Mouse (Mus musculus) naive thymus-derived CD4-positive, alpha-beta T cell, adult 2 months (primary cell): ENCODE results near the gene Utf1.

Experiments
- DNase-seq: peaks from one replicate; pipeline ENCODE4 v3.0.0-alpha.2; 2011; ENCODE audit warnings: low read depth

Gene Utf1

DNA sequence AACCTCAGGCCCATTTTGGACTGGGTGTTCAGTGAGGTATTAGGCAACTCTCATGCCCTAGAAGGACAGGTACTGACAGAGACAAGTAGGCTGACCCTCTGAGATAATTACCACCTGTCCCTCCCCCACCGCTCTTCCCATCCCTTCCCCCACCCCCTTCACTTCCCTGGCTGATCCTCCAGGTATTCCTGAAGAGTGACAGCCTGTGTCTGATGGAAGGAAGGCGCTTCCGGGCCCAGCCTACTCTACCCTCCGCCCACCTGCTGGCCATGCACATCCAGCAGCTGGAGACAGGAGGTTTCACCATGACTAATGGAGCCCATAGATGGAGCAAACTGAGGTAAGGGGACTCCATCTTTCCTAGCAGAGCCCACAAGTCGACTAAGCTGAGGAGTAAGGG lies 5.8 kb upstream of the Utf1 start:
- DNase-seq: no peak

DNA sequence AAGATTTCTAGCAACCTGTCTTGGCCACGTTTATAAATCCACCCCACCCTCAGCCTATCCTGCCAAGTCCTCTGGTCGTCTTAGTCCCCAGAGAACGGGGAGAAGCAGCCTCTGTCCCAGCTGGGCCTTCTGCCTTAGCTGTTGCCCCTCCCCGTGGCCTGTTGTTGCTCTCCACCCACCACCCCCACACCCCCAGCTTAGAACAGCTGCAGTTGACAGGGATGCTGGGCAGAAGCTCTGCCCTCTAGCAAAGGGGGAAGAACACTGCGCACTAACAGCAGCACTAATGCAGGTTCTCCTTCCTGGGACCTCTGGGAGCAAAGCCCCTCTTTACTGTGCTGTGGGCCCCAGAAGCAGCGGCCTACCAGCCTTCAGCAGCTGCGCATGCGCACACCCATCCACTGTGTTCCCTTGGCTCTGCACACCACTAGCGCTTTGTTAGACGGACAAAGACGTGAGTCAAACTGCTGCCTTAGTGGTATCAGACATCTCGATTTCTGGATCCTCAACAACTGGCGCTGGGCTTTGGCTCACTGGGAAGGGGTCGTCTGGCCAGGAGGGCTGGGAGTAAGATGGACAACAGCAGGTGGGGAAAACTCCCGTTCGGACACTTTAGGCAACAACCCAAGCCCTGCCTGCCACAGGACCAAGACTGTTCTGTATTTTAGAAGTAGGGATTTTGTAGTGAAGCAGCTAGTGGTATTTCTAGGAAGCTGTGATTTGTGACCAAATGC lies 2.9 kb upstream of the Utf1 start:
- no peak for DNase-seq

DNA sequence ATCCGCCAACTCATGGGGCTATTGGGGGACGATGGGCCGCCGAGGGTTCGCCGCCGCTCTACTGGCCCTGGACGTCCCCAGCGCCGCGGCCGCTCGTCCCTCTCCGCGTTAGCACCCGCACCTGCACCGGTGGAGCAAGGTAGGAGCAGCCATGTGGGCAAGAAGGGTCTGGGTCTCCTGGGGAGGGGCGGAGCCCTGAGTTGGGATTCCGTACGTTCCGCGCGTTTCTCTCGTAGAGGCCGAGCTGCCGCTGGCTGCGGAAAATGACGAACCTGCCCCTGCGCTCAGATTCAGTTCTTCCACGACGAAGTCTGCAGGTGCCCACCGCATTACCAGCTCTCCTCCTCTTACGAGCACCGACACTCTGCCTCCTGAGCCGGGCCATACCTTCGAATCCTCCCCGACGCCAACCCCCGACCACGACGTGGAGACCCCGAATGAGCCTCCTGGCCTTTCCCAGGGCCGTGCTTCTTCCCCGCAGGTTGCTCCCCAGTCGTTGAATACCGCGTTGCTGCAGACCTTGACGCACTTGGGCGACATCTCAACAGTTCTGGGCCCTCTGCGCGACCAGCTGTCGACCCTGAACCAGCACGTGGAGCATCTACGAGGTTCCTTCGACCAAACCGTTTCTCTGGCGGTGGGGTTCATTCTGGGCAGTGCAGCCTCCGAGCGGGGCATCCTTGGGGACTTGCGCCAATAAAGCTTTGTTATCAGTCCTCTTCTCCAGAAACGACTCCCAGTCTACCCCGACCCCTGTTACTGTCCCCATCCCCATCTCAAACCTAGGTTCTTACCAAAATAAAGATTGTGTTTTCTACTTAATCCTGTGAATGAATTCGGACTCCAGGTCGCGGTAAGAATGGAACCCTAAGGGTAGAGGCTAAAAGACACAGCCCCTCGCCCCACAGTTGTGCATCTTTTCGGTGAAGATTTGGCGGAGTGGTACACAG lies 977 bp downstream of the Utf1 start:
- peak; percentile 44 for DNase-seq

DNA sequence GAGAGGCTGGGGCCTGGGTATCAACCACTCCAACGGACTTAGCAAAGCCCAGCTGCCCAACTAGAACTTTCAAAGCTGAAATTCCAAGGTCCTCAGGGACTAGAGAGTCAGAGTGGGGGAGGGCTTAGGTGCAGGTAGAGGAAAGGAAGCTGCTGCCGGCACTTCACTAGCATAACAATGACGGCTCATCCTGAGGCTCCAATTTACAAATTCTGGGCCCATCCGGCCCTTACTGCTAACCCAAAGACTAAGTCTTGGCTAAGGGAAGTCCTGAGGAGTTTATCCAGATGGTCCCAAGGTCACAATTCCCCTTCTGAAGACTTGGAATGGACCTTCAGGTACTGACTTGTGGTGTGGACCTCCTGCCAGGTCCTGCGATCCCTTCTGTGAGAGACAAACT lies 1.9 kb downstream of the Utf1 start:
- no peak for DNase-seq

DNA sequence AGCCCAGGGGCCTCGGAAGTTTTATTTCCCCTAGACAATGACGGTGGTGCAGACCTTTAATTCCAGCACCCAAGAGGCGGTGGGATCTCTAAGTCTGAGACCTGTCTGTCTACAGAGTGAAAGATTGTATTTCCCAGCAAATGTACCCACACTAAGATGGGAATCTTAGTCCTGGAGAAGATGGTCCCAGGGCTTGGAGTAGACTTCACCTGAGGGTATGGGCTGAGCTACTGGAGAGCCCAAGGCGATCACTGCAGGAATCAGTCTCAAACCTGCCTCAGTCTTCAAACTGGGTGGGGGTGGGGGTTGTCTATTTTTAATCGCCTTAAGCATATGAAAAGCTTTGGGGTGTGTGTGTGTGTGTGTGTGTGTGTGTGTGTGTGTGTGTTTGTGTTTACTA lies 2.4 kb downstream of the Utf1 start:
- DNase-seq: no peak

DNA sequence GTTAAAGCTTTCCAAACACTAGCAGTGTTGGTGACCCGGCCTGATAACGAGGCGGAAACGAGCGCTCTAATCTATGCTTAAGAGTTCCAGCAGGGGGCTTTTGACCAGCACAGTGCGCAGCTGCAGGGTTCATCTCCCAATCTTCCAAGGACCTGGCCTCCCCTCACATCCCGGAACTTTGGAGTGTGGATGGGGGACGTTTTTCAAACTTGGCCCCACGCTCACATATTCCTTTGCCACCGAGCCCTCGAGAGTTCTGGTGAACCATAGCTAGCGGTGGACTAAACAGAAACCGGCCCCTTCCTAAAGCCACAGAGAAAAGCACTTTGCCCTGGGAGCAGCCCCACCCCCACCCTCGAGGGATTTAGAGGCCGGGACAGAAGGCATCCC lies 6.3 kb downstream of the Utf1 start:
- DNase-seq: peak; percentile 71

DNA sequence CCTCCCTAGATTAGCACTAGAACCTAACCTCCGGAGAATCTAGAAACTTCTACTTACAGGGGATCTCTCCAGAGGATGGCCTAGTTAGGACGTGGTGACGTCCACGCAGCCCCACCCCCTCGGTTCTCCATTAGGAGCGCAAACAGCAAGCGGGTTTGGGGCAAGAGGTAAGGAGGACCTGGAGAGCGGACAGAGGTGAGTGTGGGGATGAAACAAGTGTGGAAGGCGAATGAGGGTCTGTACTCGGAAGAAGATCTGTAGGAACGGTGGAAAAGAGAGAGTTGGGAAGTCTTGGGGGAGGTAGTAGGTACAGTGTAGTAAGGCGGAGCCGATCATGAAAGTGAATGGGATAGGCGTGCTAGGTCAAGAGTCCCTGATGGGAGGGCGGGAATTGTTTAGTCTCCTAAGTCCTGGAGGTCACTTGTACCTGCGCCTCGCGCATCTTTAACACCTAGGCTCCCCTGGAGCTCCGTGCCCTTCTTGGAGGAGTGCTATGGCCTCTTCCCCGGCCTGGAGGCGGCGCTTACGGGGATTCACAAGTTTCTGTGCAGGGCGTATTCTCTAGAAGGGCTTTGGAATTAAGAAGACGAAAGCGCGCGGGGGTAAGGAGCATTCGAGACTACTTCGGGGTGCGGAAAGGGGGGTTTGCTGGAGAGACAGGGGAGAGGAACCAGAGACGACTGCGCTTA lies 6.8 kb downstream of the Utf1 start:
- DNase-seq: peak; percentile 78

DNA sequence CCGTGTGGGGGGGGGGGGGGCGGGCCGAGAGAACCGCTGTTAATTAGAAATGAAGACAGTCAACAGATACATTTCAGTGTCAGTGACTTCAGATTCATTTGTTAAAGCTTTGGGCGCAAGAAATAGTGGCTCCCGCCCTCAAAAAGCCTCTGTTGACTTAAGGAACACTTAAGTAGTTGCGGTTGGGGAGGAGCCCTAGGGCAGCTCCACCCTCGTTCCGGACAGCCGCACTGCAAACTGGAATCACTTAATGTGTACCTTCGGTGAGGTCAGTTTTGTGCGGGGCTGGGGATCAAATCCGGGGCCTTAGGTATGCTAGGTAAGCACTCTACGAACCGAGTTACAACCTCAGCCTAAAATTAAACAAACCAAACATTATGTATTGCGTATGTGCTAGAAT lies 7.5 kb downstream of the Utf1 start:
- peak; percentile 60 for DNase-seq

DNA sequence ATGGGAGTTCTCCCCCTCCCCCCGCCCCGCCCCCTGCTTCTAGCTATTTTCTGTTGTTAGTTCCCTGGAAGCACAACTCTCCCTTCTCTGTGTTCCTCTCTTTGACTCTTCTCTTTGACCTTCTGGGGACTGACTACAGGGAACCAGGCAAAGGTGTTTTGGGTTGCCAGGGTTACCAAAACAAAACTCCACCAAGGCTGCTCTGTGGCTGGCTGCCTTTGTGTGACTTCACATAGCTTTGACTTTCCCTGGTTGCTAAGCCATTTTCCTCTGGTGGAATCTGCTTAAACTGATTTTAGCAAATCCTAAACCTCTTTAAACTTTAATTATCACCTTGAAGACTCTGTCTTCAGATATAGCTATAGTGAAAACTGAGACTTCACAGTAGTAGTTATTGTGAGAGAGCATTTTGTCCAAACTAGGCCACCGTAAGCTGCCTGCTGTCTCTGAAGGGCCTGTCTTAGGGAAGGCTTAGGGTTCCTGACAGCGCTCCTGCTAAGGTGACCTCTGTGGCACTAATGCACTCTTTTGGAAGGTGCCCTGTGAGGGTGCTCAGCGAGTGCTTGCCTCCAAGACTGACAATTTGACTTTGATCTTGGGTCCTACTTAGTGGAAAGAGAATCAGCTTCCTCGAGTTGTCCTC lies 8.5 kb downstream of the Utf1 start:
- no peak for DNase-seq

DNA sequence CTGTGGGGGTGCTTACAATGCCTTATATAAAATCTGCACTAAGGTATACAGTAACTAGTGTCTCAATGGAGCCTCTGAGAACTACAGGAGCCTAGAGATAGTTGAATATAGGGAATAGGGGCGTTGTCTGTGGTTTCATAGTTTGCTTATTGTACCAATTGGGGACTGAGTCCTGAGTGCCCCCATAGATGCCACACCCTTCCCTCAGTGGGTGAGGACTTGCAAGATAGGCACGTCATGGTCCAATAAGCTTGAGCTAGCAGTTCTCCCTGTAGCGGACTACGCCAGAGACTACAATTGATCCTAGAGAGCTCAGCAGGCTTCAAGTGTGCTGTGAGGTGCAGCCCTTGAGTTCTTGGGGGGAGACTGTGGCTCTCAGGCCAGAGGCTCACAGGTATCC lies 11.9 kb downstream of the Utf1 start:
- DNase-seq: no peak

DNA sequence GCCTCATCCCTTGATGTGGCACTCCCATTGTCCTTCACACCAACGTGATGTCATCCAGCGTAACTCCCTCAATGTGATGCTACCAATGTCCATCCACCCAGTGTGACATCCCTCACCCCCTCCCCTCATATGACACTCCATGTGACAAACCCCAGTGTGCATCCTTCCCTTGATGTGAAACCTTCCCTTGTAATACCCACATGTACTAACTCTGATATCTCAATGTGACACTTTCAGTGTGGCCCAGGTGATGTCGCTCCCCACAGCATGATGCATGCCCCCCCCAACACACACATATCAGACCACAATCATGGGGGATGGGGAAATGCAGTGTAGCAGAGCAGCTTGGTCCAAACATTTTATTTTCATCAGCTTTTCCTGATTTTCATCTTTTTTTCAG lies 13.1 kb downstream of the Utf1 start:
- no peak for DNase-seq

DNA sequence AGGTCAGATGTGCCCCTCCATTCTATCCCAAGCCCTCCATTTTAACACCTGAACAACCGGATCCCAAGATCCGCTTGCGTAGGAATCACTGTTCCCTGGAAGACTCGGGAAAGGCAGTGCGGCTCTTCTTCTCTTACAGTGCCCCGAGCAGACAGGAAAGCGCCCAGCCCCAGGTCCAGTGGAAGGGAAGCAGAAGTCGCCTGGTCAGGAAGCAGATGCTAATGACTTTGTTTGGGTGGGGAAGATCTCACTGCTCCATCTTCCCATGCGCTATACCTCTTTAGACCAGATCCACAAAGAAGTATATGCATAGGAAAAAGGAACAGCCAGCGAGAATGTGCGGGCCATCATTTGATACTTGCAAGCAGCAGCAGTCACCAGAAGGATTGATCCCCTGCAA lies 13.8 kb downstream of the Utf1 start:
- no peak for DNase-seq

DNA sequence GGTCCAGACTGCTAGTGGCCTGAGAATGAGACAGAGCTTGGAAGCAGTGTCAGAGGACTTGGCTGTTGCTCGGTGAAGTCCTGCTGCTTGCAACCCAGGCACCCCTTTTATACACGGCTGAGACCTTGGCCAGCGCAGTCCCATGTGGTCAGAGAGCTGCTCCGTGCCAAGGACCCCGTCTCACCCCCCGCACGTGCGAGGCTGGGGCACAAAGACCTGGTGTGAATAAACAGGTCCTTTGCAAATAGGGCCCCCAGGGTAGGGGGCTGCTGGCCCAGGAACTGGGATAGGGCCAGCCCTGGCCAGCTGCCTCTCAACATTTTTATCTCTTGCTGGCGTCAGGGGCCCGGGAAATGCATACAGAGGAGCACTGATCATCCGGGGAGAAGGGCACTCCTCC lies 14.4 kb downstream of the Utf1 start:
- no peak for DNase-seq

DNA sequence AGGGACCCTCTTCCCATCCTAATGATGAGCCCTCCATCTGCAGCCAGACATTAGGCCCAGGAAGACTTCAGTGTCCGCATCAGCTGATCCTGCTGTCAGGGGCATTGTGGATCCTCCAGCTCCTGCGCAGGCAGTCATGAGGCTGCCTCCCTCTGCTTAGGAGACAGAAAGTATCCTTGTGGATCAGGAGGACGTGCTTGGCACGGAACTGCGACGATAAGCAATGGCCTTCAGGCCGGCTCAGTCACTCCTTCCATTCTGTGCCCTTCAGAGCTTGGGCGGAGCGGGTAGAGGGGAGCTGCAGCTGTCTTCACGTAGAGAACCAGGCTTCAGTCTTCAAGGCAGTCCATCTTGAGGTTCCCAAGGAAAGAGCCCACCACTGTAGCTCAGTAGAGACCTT lies 17.6 kb downstream of the Utf1 start:
- no peak for DNase-seq

DNA sequence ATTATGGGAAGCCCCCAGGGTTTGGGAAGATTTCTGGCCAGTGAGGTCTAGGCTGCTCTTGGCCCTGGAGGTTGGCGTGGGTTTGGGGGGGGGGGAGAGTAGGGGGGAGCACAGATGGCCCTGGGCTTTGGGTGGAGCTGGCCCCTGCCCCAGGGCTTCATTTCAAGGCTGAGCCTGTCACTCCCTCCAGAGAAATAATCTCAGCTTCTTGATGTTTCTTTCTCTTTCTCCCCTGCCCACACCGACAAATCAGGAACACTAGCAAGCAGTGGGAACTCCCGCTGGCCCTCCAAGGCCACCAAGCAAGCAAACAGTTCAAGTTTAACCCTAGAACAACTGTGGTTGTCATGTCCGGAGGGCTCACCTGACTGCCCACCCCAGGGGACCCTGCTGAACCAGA lies 20.2 kb downstream of the Utf1 start:
- DNase-seq: no peak

DNA sequence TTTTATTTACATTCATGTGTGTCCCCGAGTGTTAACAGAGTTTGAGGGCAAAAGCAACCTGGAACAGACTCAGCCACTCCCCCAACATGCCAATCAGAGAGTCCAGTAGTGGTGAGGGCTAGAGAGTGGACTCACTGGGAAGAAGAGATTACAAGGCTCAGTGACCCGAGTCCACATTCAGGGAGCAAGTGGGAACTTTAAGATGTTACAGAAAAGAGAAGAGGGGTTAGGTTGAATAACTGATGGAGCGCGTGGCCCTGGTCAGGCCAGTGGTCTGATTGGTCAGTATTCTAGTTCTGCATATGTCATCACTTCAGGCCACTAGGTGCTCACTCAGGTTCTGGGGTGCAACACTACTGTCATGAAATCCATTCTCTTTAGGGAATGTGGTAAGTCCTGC lies 23.6 kb downstream of the Utf1 start:
- no peak for DNase-seq

DNA sequence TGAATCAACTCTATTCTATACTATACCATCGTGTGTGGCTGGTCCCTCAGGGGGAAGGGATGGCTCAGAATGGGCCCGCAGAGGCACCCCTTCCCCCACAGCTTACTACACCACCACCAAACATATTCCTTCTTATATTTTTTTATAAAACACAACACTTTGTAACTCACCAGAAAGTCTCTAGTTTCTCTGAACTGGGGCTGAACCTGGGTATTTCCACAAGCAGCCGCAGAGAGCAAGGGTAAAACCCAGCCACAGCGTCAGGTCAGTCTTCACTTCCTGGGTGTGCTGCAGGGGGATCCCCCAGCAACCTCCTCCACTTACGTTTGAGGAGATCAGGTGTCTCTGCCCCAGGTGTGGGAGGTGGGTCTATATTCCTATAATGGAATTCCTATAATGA lies 24.8 kb downstream of the Utf1 start:
- peak; percentile 77 for DNase-seq

DNA sequence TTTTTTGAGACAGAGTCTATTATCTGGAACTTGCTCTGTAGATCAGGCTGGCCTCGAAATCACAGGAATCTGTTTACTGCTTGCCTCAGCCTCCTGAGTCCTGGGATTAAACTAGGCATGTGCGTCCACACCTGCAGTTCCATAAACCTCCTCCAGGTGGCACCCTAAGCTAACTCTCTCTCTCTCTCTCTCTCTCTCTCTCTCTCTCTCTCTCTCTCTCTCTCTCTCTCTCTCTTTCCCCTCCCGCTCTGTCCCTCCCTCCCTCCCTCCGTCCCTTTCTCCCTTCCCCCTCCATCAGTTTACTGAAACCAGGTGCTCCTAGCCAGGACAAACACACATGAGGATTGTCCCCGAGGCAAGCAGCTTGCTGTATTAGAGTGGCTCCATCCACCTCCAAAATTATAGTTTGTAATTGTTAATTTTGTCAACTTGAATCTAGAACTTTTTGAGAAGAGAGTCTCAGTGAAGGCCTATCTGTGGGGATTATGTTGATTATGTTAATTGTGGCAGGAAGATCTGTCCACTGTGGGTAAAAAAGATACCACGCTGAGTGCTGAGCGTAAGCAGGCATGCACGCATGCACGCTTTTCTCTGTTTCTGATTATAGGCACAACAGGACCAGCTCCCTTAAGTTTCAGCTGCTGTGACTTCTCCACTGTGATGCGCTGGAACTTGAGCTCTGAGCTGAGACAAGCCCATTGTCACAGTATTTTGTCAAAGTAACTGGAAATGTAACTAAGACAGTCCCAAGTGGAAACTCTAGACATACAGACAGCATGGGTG lies 25.9 kb downstream of the Utf1 start:
- peak; percentile 89 for DNase-seq

DNA sequence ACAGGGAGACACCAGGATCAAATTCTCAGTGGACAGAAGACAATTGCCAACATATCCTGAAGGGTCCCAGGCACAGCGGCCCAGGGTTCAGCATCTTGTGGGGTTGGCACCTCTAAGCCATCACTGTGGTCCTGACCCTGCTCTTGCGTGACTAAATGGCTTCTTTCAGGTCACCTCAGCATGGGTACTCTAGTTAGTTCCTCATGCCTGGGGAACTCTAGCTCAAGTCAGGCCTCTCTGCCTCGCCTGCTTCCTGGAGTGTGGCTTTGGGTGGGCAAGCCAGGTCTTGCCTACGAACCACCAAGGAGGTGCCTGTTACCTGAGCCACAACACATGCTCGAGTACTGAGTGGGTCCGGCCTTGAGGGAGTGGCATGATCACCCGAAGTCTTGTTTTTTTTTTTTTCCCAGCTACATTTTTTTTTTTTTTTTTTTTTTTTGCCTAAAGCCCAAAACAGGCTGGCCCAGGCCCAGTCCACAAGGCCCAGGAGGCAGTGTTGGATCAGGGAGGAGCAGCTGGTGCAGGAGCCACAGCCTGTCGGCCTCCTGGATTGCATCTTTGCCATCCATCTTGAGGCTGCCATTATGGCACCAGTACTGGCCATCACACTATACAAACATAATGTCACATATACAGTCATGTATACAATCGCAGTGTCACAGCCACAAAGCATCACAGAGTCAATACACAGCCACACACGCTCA lies 26.8 kb downstream of the Utf1 start:
- no peak for DNase-seq

DNA sequence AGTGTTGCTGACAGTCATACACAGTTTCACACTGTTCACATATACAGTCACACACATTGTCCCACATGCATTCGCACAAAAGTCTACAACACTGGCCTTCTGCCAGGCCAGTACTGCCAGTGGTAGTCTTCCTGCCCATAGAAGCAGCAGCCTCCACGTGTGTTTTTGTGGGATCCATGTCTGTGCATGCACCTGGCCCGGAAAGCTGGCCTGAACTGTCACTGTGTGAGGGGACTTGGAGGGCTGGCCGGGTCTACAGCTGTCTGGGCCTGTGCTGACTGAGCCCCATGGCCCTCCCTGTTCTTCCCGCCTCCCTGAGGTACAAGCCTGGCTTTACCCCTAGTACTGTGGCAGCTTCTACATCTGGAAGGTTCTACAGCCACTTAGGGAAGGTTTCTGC lies 27.4 kb downstream of the Utf1 start:
- no peak for DNase-seq

DNA sequence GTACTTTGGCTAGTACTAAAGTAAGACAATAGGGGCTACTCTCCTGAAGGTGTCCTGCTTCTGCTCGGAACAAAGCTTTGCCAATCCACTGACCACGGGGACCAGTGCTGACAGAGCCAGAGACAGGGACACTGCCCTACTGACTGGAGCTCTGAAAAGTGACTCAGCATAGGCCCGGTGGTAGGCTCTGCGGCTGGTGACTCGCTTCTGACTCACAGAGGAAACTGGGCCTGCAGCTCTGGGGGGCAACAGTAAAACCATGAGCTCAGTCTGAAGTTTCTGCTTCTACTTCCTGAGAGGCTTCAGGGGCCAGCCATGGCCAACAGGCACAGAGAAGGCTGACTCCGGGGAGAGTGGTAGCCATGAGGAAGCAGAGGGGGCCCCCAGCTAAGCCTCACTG lies 27.8 kb downstream of the Utf1 start:
- DNase-seq: no peak
